Comparison of ENCODE assay signal across 11 mouse cellular contexts in the genomic region with DNA sequence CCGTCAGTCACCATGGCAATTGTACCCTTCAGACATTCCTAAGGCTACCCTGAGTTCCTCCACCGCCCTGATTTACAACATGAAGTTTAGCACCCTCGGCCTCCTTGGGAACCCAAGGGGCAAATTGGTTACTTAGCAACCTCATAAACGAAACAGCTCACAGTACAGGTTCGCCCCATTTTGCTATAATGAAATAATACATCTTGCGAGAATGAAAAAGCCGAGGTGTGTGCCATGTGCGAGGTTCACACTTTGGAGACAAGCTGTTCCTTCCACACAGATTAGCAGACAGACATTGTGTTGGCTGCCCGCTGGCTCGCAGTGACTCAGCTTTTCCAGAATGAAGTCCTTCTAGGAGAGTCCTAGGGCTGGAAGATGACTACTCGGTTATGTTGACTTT.
DNase-seq lines count a peak whose midpoint lies in the region; ATAC-seq lines count a peak whose summit lies in the region.
"Had no signal": no experiment of that assay in that cellular context is flagged by ENCODE, and none has a peak within 500 bp of the region (broad histone marks: within the 10 kb centered on the region; RNA-seq: fewer than 3 reads in every experiment).

No protein-coding gene starts in this region.

- peak; percentile 33 for DNase-seq in forebrain, embryonic 14.5 days (ENCODE audit: low spot score)
- peak; percentile 16 for DNase-seq in 3T3-L1 (ENCODE audit: low read depth, low spot score)
- peak; percentile 10 for DNase-seq in fibroblast of lung, adult 2 months (ENCODE audit: low read depth)
- peak; percentile 43 to 82 for DNase-seq in left cerebral cortex, adult 8-10 months (ENCODE audit: low spot score in 2 of 2)
- DNase-seq in gastrocnemius, postnatal 25 days = no peak
- no peak for DNase-seq in spleen, postnatal 36 days (ENCODE audit: low spot score in 2 of 2)

- 63% methylated on average over 11 of the region's 11 CpGs for WGBS in forebrain, embryonic 14.5 days
- WGBS in forebrain, embryonic 12.5 days = 72% methylated on average over 11 of the region's 11 CpGs
- 71% methylated on average over 11 of the region's 11 CpGs for WGBS in heart, embryonic 12.5 days

- no peaks in the 10 kb centered on the region for H3K36me3 ChIP-seq in forebrain, embryonic 14.5 days (ENCODE audit: control insufficient read depth, insufficient read depth, low read length)
- no peaks in the 10 kb centered on the region for H3K36me3 ChIP-seq in forebrain, embryonic 12.5 days (replicated peaks)
- no peaks in the 10 kb centered on the region for H3K36me3 ChIP-seq in heart, embryonic 12.5 days
- H3K36me3 ChIP-seq: limb, embryonic 15.5 days; stomach, embryonic 15.5 days had no signal

- H3K9me3 ChIP-seq in forebrain, embryonic 14.5 days (replicated peaks; ENCODE audit: control insufficient read depth, low read length) = no peaks in the 10 kb centered on the region
- H3K9me3 ChIP-seq in forebrain, embryonic 12.5 days = no peaks in the 10 kb centered on the region
- peaks cover 5% of the 10 kb centered on the region; the same call in 1 of the 2 replicates for H3K9me3 ChIP-seq in heart, embryonic 12.5 days (replicated peaks)
- H3K9me3 ChIP-seq: limb, embryonic 15.5 days; stomach, embryonic 15.5 days had no signal

- H3K27me3 ChIP-seq in forebrain, embryonic 14.5 days (replicated peaks; ENCODE audit: control insufficient read depth, insufficient read depth, low read length) = no peaks in the 10 kb centered on the region
- H3K27me3 ChIP-seq in forebrain, embryonic 12.5 days = no peaks in the 10 kb centered on the region
- H3K27me3 ChIP-seq in heart, embryonic 12.5 days (replicated peaks) = no peaks in the 10 kb centered on the region
- H3K27me3 ChIP-seq: limb, embryonic 15.5 days; stomach, embryonic 15.5 days had no signal

- H3K4me2 ChIP-seq in forebrain, embryonic 14.5 days (ENCODE audit: low read length) = no peak overlapping the region
- no peak overlapping the region for H3K4me2 ChIP-seq in forebrain, embryonic 12.5 days
- H3K4me2 ChIP-seq in heart, embryonic 12.5 days = no peak overlapping the region
- H3K4me2 ChIP-seq: limb, embryonic 15.5 days; stomach, embryonic 15.5 days had no signal

- no peak overlapping the region for H3K4me3 ChIP-seq in forebrain, embryonic 14.5 days (ENCODE audit: low read depth, low read length)
- no peak overlapping the region for H3K4me3 ChIP-seq in forebrain, embryonic 12.5 days (replicated peaks)
- no peak overlapping the region for H3K4me3 ChIP-seq in heart, embryonic 12.5 days
- H3K4me3 ChIP-seq: heart, adult 2 months; limb, embryonic 15.5 days; stomach, embryonic 15.5 days had no signal

- no peaks in the 10 kb centered on the region for H3K4me1 ChIP-seq in forebrain, embryonic 14.5 days (ENCODE audit: control insufficient read depth, insufficient read depth, low read length)
- no peaks in the 10 kb centered on the region for H3K4me1 ChIP-seq in forebrain, embryonic 12.5 days
- H3K4me1 ChIP-seq in heart, embryonic 12.5 days (replicated peaks) = peaks cover 4% of the 10 kb centered on the region
- H3K4me1 ChIP-seq: limb, embryonic 15.5 days; stomach, embryonic 15.5 days had no signal

- ATAC-seq in forebrain, embryonic 14.5 days = peak; percentile 52; the same call in 1 of the 2 replicates
- ATAC-seq in forebrain, embryonic 12.5 days (ENCODE audit: low FRiP score) = no peak
- no peak for ATAC-seq in heart, embryonic 12.5 days (ENCODE audit: insufficient number of reproducible peaks, low FRiP score)

- H3K9ac ChIP-seq in forebrain, embryonic 14.5 days (ENCODE audit: low read length) = no peak overlapping the region
- no peak overlapping the region for H3K9ac ChIP-seq in forebrain, embryonic 12.5 days
- H3K9ac ChIP-seq in heart, embryonic 12.5 days = no peak overlapping the region
- H3K9ac ChIP-seq: limb, embryonic 15.5 days; stomach, embryonic 15.5 days had no signal

- H3K27ac ChIP-seq in forebrain, embryonic 14.5 days (ENCODE audit: low read depth, low read length) = no peak overlapping the region
- H3K27ac ChIP-seq in forebrain, embryonic 12.5 days = no peak overlapping the region
- H3K27ac ChIP-seq in heart, embryonic 12.5 days (ENCODE audit: poor library complexity, severe bottlenecking) = no peak overlapping the region
- H3K27ac ChIP-seq: heart, adult 2 months; limb, embryonic 15.5 days; stomach, embryonic 15.5 days had no signal

Comparison
In these comparisons a context has a peak if more than half of its experiments do, and no peak if none do; other contexts are left out.
1. DNase-seq: peak in forebrain, embryonic 14.5 days (single experiment), 3T3-L1 (single experiment), fibroblast of lung, adult 2 months (single experiment) and left cerebral cortex, adult 8-10 months (2 of 2); none in gastrocnemius, postnatal 25 days (single experiment) and spleen, postnatal 36 days (0 of 2).